In the genomic region with DNA sequence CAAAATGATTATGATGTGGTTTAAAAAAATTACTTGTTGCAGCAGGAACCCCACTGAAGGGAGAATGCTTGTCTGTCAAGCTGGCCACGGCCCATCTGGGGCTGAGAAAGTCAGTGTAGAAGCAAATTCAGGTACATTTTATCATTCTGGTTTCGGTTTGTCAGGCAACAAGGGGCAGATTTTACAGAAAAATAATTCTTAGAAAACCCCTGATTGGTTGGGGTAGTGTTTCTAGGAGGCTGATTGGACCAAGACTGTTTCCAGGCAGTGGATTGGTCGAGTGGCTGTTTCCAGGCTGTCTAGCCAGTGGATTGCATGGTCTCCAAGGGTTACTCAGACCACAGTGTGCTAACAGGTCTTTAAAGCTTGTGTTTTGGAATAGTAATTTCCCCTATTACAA, we compare ENCODE assay signal across 8 mouse cellular contexts. TPM values are rescaled to one million over a fixed set of nuclear protein-coding genes. Genes with fewer than 3 reads are reported as not detected.
A peak's percentile ranks its signal among the peaks of the same experiment; 100 is the strongest.
DNase-seq lines count a peak whose midpoint lies in the region; ATAC-seq and TF ChIP-seq lines count a peak whose summit lies in the region.

A gene (minus strand): TSS at position 162 of the 400 bp plus-strand sequence.

- ATAC-seq in hindbrain, embryonic 15.5 days (ENCODE audit: low FRiP score, low read depth): peak; percentile 87
- peak; percentile 64 for ATAC-seq in megakaryocyte progenitor cell, adult 5-6 weeks (replicated peaks; ENCODE audit: poor library complexity)
- ATAC-seq in stomach, embryonic 14.5 days (ENCODE audit: insufficient number of reproducible peaks, insufficient read depth, low FRiP score, low read depth): peak; percentile 97

- 53% methylated on average over 3 of the region's 3 CpGs for WGBS in liver, adult 2 months
- 14% methylated on average over 3 of the region's 3 CpGs for WGBS in bone marrow, adult 2 months
- 60% methylated on average over 3 of the region's 3 CpGs for WGBS in hindbrain, embryonic 15.5 days
- WGBS in stomach, embryonic 14.5 days: 29% methylated on average over 3 of the region's 3 CpGs

- no peak within 1 kb of the TSS for H3K27ac ChIP-seq in liver, adult 2 months (replicated peaks; ENCODE audit: insufficient read depth, low read depth, low read length)
- no peak within 1 kb of the TSS for H3K27ac ChIP-seq in bone marrow, adult 2 months (ENCODE audit: control insufficient read depth, insufficient read depth, low read depth, low read length, poor library complexity)
- H3K27ac ChIP-seq in hindbrain, embryonic 15.5 days (replicated peaks): no peak within 1 kb of the TSS; the same call in 1 of the 2 replicates
- H3K27ac ChIP-seq in stomach, embryonic 14.5 days (ENCODE audit: low read length): no peak within 1 kb of the TSS; the same call in 1 of the 2 replicates

- H3K4me2 ChIP-seq in hindbrain, embryonic 15.5 days: no peak within 1 kb of the TSS; the same call in 1 of the 2 replicates
- H3K4me2 ChIP-seq in stomach, embryonic 14.5 days (replicated peaks; ENCODE audit: low read depth, low read length): peak within 1 kb of the TSS; percentile 25

- no peak for TF ChIP-seq POLR2A in liver, adult 2 months (IDR thresholded peaks at IDR 0.05; ENCODE audit: extremely low read depth, insufficient read depth, low read length)
- TF ChIP-seq POLR2A in bone marrow, adult 2 months (IDR thresholded peaks at IDR 0.05; ENCODE audit: borderline replicate concordance, control insufficient read depth, low read depth, low read length): no peak

- H3K4me3 ChIP-seq in liver, adult 2 months (ENCODE audit: insufficient read depth, low read depth, low read length): peak within 1 kb of the TSS; percentile 35
- peak within 1 kb of the TSS; percentile 15 for H3K4me3 ChIP-seq in bone marrow, adult 2 months (replicated peaks; ENCODE audit: control insufficient read depth, low read depth, low read length)
- no peak within 1 kb of the TSS for H3K4me3 ChIP-seq in hindbrain, embryonic 15.5 days
- H3K4me3 ChIP-seq in stomach, embryonic 14.5 days (ENCODE audit: low read depth, low read length): peak within 1 kb of the TSS; percentile 17

- no peak within 1 kb of the TSS; the same call in 1 of the 2 replicates for H3K9ac ChIP-seq in liver, adult 2 months (ENCODE audit: low read depth, low read length)
- H3K9ac ChIP-seq in hindbrain, embryonic 15.5 days: no peak within 1 kb of the TSS
- no peak within 1 kb of the TSS for H3K9ac ChIP-seq in stomach, embryonic 14.5 days (replicated peaks; ENCODE audit: low read depth, low read length)

- peak; percentile 74 for DNase-seq in liver, adult 2 months (ENCODE audit: extremely low read depth, low read depth, low spot score)
- no peak for DNase-seq in liver
- DNase-seq in gastrocnemius, adult 8-10 months (ENCODE audit: low spot score in 2 of 2): peak; percentile 12 to 28
- DNase-seq in left cerebral cortex, postnatal 10 days (ENCODE audit: extremely low spot score in 1 of 2, low spot score in 2 of 2): peak; percentile 28 to 47

- no peaks in the 10 kb centered on the region for H3K79me2 ChIP-seq in liver, adult 2 months (ENCODE audit: control insufficient read depth, insufficient read depth, low read length)

- H3K36me3 ChIP-seq in liver, adult 2 months (ENCODE audit: control insufficient read depth, insufficient read depth, low read length): no peaks in the 10 kb centered on the region
- H3K36me3 ChIP-seq in hindbrain, embryonic 15.5 days: no peaks in the 10 kb centered on the region
- no peaks in the 10 kb centered on the region for H3K36me3 ChIP-seq in stomach, embryonic 14.5 days (ENCODE audit: control insufficient read depth, insufficient read depth, low read length)

- H3K27me3 ChIP-seq in liver, adult 2 months (ENCODE audit: control insufficient read depth, insufficient read depth, low read length): no peaks in the 10 kb centered on the region
- H3K27me3 ChIP-seq in hindbrain, embryonic 15.5 days: no peaks in the 10 kb centered on the region
- no peaks in the 10 kb centered on the region for H3K27me3 ChIP-seq in stomach, embryonic 14.5 days (ENCODE audit: control insufficient read depth, insufficient read depth, low read length)

- intact Hi-C loops in left cerebral cortex, postnatal 10 days (cut with DNase I): loop anchor here (5.0 kb wide), 1 partner anchor 43 kb away; no protein-coding TSS in a partner anchor

- TF ChIP-seq CTCF in liver, adult 2 months (IDR thresholded peaks at IDR 0.05; ENCODE audit: low read depth, low read length): no peak
- no peak for TF ChIP-seq CTCF in bone marrow, adult 2 months (IDR thresholded peaks at IDR 0.05; ENCODE audit: control insufficient read depth, insufficient read depth, low read length)

- H3K4me1 ChIP-seq in liver, adult 2 months (ENCODE audit: control insufficient read depth, insufficient read depth, low read length): peaks cover 2% of the 10 kb centered on the region
- no peaks in the 10 kb centered on the region for H3K4me1 ChIP-seq in bone marrow, adult 2 months (ENCODE audit: control insufficient read depth, insufficient read depth, low read length)
- no peaks in the 10 kb centered on the region for H3K4me1 ChIP-seq in hindbrain, embryonic 15.5 days (replicated peaks)
- no peaks in the 10 kb centered on the region for H3K4me1 ChIP-seq in stomach, embryonic 14.5 days (ENCODE audit: control insufficient read depth, insufficient read depth, low read length)

- H3K9me3 ChIP-seq in hindbrain, embryonic 15.5 days: no peaks in the 10 kb centered on the region
- no peaks in the 10 kb centered on the region for H3K9me3 ChIP-seq in stomach, embryonic 14.5 days (ENCODE audit: control insufficient read depth, low read depth, low read length)

RNA-seq across cellular contexts. Expression of the gene that starts here (rescaled TPM):
- 29.6 and 35.0 TPM in 2 replicates for total RNA-seq in liver, adult 2 months (2014; rRNA removed)
- 48.5 and 77.3 TPM in 2 replicates for polyA plus RNA-seq in liver, adult 2 months (2012; rRNA removed)
- 19.5 and 27.9 TPM in 2 replicates for polyA plus RNA-seq in bone marrow, adult 2 months (2011; ENCODE audit: insufficient read depth, insufficient read length, low replicate concordance, missing spikeins)
- total RNA-seq in gastrocnemius, adult 8-10 months (2022): 100 to 1,000 TPM; 275 to 322 (median 295) TPM
- polyA plus RNA-seq in hindbrain, embryonic 15.5 days (2015; fragmentation: Nextera tagmentation; extraction: Ambion mirVana): 56.7 and 57.7 TPM in 2 replicates
- total RNA-seq in left cerebral cortex, postnatal 10 days (2021): 100 to 1,000 TPM in 1 of 2 experiments, 10 to 100 TPM in 1; 99.2 to 103 TPM
- 155 and 182 TPM in 2 replicates for total RNA-seq in megakaryocyte progenitor cell, adult 5-6 weeks (2015)
- 91.2 and 96.2 TPM in 2 replicates for total RNA-seq in megakaryocyte progenitor cell, adult 5-6 weeks (2017)
- polyA plus RNA-seq in stomach, embryonic 14.5 days (2014; fragmentation: Nextera tagmentation; extraction: Ambion mirVana): 112 and 121 TPM in 2 replicates
